Mouse (Mus musculus) inflammation-experienced regulatory T-cells, adult 16 weeks (primary cell): ENCODE data around the gene Commd9. TPM values are rescaled to one million over a fixed set of nuclear protein-coding genes. Genes with fewer than 3 reads are reported as not detected.

Experiments
- polyA plus RNA-seq: library from polyadenylated mRNA; unstranded; fragments of 100-300 nt; shearing (Covaris generic); gene quantifications from one replicate; pipeline ENCODE4 v1.2.1, GENCODE M21; 2017

Gene Commd9
- 25.7 TPM for polyA plus RNA-seq

DNA sequence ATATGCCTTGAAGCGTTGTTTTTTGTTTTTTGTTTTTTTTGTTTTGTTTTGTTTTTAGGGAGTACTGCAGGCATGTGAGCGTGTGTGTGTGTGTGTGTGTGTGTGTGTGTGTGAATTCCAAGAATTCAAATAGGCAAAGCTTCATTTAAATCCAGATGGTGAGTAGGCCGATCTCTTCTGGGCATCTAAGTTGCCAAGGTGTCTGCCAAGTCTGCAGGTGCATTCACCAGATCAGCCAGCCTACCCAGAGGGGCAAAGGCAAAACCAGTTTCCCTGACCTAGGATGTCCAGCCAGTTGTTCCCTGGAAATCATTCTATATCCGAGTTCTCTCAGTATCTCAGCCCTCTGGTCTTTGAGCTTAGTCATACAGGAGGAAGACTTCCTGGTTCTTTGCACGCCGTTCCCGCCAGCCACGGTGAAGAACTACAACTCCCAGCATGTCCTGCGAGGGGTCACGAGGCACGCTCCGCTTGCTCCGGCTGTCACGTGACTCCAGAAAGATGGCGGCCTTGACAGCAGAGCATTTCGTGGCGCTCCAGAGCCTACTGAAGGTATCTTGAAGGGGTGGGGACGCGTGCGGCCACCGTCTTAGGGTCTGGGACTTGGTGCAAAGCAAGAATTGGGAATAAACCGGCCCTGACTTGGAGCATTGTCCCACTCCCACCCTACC lies at the start of gene Commd9:
TSS of gene Commd9 (plus strand) at position 480 of the 671 bp plus-strand sequence.

DNA sequence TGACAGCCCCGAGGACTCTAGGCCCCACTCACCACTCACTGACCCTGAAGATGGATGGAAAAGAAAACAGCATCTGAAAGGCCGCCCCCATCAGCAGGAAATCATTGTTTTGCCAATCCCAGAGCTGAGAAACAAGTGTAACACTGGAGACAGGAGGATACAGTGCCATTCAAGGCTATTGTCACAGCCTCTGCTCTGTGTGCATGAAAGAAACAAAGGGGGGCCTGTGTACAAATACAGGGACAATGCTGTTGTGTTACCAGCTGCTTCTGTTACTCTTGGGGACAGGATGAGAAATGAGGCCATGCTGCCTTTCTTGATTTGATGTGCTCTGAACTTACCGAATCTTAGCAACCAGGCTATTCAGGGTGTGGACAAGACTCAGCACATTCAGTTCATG lies 3.0 kb upstream of the Commd9 start, which contains the start of gene Prr5l:
TSS of gene Prr5l (minus strand) at position 30 of the 400 bp plus-strand sequence.

Other genes with a start within 250 kb of the Commd9 start
- gene Rag1, start 236.7 kb upstream of the Commd9 start, polyA plus RNA-seq = not detected
- 1.5 TPM for gene B230118H07Rik, start 236.7 kb upstream of the Commd9 start, polyA plus RNA-seq
- 31.5 TPM for gene Traf6, start 207.8 kb upstream of the Commd9 start, polyA plus RNA-seq
- 1.9 TPM for gene Prr5l, start 3.2 kb upstream of the Commd9 start, polyA plus RNA-seq